Mouse (Mus musculus): ENCODE data around the gene Pnkd. TPM values are rescaled to one million over a fixed set of nuclear protein-coding genes. Genes with fewer than 3 reads are reported as not detected.
A peak's percentile ranks its signal among the peaks of the same experiment; 100 is the strongest.

The Pnkd gene
- polyA plus RNA-seq (2015; fragmentation: Nextera tagmentation; extraction: Ambion mirVana) = 104 and 119 TPM in 2 replicates

DNA sequence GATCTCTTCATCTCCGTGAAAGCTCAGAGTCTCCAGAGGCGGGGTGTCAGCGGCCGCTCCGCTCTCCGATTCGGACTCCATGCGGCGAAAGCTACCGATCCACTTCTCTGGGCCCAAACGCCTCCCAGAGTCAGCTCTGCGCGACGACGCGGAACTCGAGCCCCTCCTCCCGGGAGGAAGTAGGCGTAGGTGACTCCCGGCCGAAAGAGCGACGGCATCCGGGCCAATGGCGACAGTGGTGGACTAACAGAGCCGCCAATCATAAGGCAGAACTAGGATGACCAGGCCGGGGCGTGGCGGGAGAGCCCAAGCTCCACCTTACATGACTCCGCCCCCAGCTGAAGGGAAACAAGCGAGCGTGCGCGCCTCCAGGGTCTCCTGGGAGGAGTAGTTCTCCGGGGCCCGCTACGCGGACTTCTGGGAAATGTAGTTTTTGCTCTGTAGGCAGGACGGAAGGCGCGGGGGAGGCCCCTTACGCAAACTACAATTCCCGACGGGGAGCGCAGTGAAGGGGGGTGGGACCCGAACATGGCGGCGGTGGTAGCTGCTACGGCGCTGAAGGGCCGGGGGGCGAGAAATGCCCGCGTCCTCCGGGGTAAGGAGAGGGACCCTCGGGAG is at the start of gene Pnkd, which contains the start of gene Aamp:
Pnkd (plus strand) TSS at position 388 of the 618 bp plus-strand sequence.
Aamp (minus strand) TSS at position 196 of the 618 bp plus-strand sequence.
- under 1% methylated on average over 56 of the region's 56 CpGs for WGBS
- Histone ChIP-seq H3K4me2 (peak within 1 kb of the TSS; percentile 86), H3K9me3 (no peaks in the 10 kb centered on the region), H3K27me3 (no peaks in the 10 kb centered on the region), H3K36me3 (peaks cover 49% of the 10 kb centered on the region), H3K4me1 (replicated peaks) (peaks cover 40% of the 10 kb centered on the region), H3K9ac (peak within 1 kb of the TSS; percentile 87), H3K27ac (replicated peaks) (peak within 1 kb of the TSS; percentile 82), H3K4me3 (peak within 1 kb of the TSS; percentile 79)
- peak; percentile 98 for ATAC-seq (ENCODE audit: low read depth)

DNA sequence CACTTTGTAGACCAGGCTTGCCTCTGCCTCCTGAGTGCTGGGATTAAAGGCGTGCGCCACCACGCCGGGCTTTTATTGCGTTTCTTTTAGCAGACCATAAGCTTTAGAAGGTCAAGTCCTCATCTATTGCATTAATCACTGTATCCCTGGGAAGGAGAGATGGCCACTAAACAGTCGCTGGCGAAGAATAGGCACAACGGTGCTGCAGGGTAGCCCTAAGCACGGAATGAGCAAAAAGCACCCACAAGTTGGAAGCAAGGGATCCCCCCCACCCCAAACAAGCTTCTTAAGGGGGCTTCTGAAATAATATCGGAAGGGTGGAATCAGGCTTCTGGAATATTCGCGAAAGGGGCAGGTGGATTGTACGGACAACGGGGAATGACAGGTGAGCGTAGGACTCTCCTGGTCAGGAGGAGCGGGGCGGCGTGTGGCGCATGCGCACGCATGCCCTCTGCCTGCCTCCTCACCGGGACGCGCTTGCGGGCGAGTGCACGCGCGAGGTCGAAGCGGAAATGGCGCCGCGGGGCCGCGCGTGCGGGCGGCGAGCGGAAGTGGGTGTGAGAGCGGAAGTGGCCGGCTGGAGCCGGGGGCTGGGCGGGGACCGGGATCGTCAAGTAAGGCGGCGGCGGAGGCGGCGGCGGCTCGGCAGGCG is 48.7 kb upstream of the Pnkd start, which contains the start of gene Arpc2:
Arpc2 (plus strand) TSS at position 147 of the 652 bp plus-strand sequence.
- Histone ChIP-seq H3K9ac (peak within 1 kb of the TSS; percentile 95), H3K4me1 (replicated peaks) (peaks cover 40% of the 10 kb centered on the region), H3K36me3 (no peaks in the 10 kb centered on the region), H3K4me3 (peak within 1 kb of the TSS; percentile 100), H3K9me3 (no peaks in the 10 kb centered on the region), H3K27ac (replicated peaks) (peak within 1 kb of the TSS; percentile 92), H3K4me2 (peak within 1 kb of the TSS; percentile 96), H3K27me3 (no peaks in the 10 kb centered on the region)
- ATAC-seq (ENCODE audit: low read depth) = peak; percentile 94
- under 1% methylated on average over 46 of the region's 55 CpGs for WGBS

- Histone ChIP-seq H3K4me1 (replicated peaks) (peaks cover 42% of the 10 kb centered on the region), H3K9ac (peak overlapping the region; percentile 95), H3K36me3 (no peaks in the 10 kb centered on the region), H3K4me2 (peak overlapping the region; percentile 96), H3K4me3 (peak overlapping the region; percentile 100), H3K27me3 (no peaks in the 10 kb centered on the region), H3K9me3 (no peaks in the 10 kb centered on the region), H3K27ac (replicated peaks) (peak overlapping the region; percentile 92)
- 0% methylated on average over 46 of the region's 57 CpGs for WGBS
- ATAC-seq (ENCODE audit: low read depth) = peak; percentile 73
Measured at GRCm38 (mm10) chr1:74236590-74237317, 48.0 kb upstream of the Pnkd start.

DNA sequence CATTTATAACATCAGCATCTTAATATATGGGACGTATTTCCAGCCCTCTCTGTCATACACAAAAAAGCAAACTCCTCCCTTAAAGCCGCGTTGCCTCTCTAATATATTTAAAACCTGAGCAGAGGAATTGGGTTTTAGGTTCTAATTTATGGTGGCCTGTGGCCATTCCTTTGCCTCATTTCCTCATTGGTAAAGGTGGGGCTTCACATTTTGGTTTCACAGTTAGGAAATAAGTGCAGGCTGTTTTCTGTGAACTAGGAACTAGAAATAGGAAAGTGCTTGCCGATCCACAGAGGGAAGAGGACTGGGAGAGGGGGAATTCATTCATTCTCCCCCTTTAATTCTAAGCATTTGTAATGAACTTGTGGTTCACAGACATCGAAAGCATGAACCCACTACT is 47.1 kb upstream of the Pnkd start:
- Histone ChIP-seq H3K36me3 (no peaks in the 10 kb centered on the region), H3K9ac (peak overlapping the region; percentile 95), H3K27me3 (no peaks in the 10 kb centered on the region), H3K4me1 (replicated peaks) (peaks cover 42% of the 10 kb centered on the region), H3K4me3 (peak overlapping the region; percentile 100), H3K27ac (replicated peaks) (no peak overlapping the region), H3K4me2 (peak overlapping the region; percentile 96), H3K9me3 (no peaks in the 10 kb centered on the region)
- ATAC-seq (ENCODE audit: low read depth) = no peak
- 46% methylated on average over 5 of the region's 5 CpGs for whole genome bisulfite sequencing

DNA sequence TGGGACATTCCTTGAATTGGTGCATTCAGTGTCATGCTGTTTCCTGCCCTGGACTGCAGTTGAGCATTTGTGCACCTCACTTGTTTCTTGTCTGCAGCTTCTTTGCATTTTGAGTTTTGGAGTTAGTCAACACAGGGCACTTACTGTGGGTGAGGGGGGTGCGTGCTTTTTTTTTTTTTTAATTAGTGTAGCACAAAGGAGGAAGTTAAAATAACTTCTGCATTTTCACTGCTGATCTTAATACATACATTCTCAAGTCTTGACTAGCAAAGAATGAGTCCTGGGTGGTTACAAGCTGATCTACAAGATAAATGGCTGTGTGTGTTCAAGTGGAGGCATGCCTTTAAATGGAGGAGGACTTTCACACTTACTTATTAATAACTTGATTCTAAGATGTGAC is 46.6 kb upstream of the Pnkd start:
- Histone ChIP-seq H3K4me2 (peak overlapping the region; percentile 96), H3K27me3 (no peaks in the 10 kb centered on the region), H3K9me3 (no peaks in the 10 kb centered on the region), H3K4me1 (replicated peaks) (peaks cover 42% of the 10 kb centered on the region), H3K4me3 (peak overlapping the region; percentile 100), H3K36me3 (no peaks in the 10 kb centered on the region), H3K27ac (replicated peaks) (no peak overlapping the region), H3K9ac (peak overlapping the region; percentile 95)
- 66% methylated on average over 1 of the region's 1 CpGs for WGBS
- ATAC-seq (ENCODE audit: low read depth) = no peak

DNA sequence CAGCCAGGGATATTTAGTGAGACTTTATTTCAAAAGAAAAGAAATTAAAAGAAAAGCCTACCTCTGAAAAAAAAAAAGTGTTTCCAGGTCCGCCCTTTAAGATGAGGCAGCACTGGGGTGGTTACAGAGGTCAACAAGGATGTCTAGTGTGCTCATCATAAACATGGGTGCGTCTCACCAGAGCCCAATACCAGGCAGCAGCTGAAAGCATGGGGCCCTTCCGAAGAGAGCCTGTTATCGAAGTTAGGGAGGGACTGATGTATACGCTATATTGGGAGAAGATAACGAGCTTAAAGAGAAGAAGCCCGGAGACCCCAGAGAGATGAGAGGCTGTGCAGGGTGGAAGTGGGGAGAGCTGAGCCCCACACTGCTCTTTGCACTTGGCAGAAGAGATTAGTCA is 45.6 kb upstream of the Pnkd start:
- no peak overlapping the region for H3K4me3 ChIP-seq
- no peaks in the 10 kb centered on the region for H3K36me3 ChIP-seq
- H3K27ac ChIP-seq (replicated peaks) = no peak overlapping the region; the same call in 1 of the 2 replicates
- 81% methylated on average over 7 of the region's 7 CpGs for WGBS
- no peak for ATAC-seq (ENCODE audit: low read depth)
- H3K27me3 ChIP-seq = no peaks in the 10 kb centered on the region
- H3K4me1 ChIP-seq (replicated peaks) = peaks cover 42% of the 10 kb centered on the region
- H3K4me2 ChIP-seq = peak overlapping the region; percentile 96
- peak overlapping the region; percentile 50 for H3K9ac ChIP-seq
- H3K9me3 ChIP-seq = no peaks in the 10 kb centered on the region

GRCm38 (mm10) chr1:74239618-74240017 is 45.1 kb upstream of the Pnkd start:
- peaks cover 42% of the 10 kb centered on the region for H3K4me1 ChIP-seq (replicated peaks)
- no peaks in the 10 kb centered on the region for H3K9me3 ChIP-seq
- H3K27me3 ChIP-seq = no peaks in the 10 kb centered on the region
- H3K4me3 ChIP-seq = no peak overlapping the region
- no peaks in the 10 kb centered on the region for H3K36me3 ChIP-seq
- 57% methylated on average over 11 of the region's 11 CpGs for WGBS
- no peak overlapping the region; the same call in 1 of the 2 replicates for H3K27ac ChIP-seq (replicated peaks)
- peak overlapping the region; percentile 96 for H3K4me2 ChIP-seq
- no peak for ATAC-seq (ENCODE audit: low read depth)
- peak overlapping the region; percentile 50 for H3K9ac ChIP-seq

DNA sequence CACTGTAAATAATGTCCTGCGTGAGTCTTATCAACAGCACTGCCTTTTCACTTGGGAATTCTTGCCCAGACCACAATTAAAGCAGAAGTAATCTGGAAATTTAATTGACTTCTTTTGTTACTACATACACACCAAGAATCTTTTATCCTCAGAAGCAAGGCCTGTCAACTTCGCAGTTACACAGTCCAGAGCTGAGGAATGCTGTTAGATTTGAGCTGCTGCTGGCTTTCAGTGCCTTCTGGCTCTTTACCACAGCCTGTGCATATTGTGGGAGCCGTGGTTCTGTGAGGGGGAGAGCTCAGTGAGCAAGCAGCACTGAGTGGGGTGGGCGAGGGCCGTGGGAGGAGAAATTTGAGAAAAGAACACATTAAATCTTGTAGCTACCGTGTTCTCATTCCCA is 44.4 kb upstream of the Pnkd start:
- H3K27me3 ChIP-seq = no peaks in the 10 kb centered on the region
- H3K9me3 ChIP-seq = no peaks in the 10 kb centered on the region
- WGBS = 66% methylated on average over 6 of the region's 6 CpGs
- H3K27ac ChIP-seq (replicated peaks) = no peak overlapping the region; the same call in 1 of the 2 replicates
- no peaks in the 10 kb centered on the region for H3K36me3 ChIP-seq
- H3K4me2 ChIP-seq = no peak overlapping the region; the same call in 1 of the 2 replicates
- no peak for ATAC-seq (ENCODE audit: low read depth)
- H3K9ac ChIP-seq = peak overlapping the region; percentile 47; the same call in 1 of the 2 replicates
- H3K4me1 ChIP-seq (replicated peaks) = peaks cover 49% of the 10 kb centered on the region
- no peak overlapping the region for H3K4me3 ChIP-seq

- Histone ChIP-seq H3K4me2 (no peak overlapping the region), H3K27me3 (no peaks in the 10 kb centered on the region), H3K36me3 (no peaks in the 10 kb centered on the region), H3K27ac (replicated peaks) (no peak overlapping the region), H3K9ac (0 out of 2 replicates have a peak overlapping the region, but pooled peaks have one; percentile 47), H3K4me3 (no peak overlapping the region), H3K4me1 (replicated peaks) (peaks cover 50% of the 10 kb centered on the region), H3K9me3 (no peaks in the 10 kb centered on the region)
- WGBS = 79% methylated on average over 4 of the region's 4 CpGs
- ATAC-seq (ENCODE audit: low read depth) = no peak
Measured at GRCm38 (mm10) chr1:74240832-74241231, 43.9 kb upstream of the Pnkd start.

- H3K9me3 ChIP-seq = no peaks in the 10 kb centered on the region
- no peak for ATAC-seq (ENCODE audit: low read depth)
Measured at GRCm38 (mm10) chr1:74245525-74245924, 39.2 kb upstream of the Pnkd start.

GRCm38 (mm10) chr1:74248799-74249198 is 35.9 kb upstream of the Pnkd start:
- Histone ChIP-seq H3K4me2 (no peak overlapping the region), H3K36me3 (peaks cover 64% of the 10 kb centered on the region), H3K27ac (replicated peaks) (no peak overlapping the region), H3K9ac (no peak overlapping the region), H3K4me3 (no peak overlapping the region), H3K4me1 (replicated peaks) (peaks cover 8% of the 10 kb centered on the region; the same call in 1 of the 2 replicates), H3K9me3 (no peaks in the 10 kb centered on the region), H3K27me3 (no peaks in the 10 kb centered on the region)
- 80% methylated on average over 1 of the region's 1 CpGs for WGBS
- no peak for ATAC-seq (ENCODE audit: low read depth)

More at GRCm38 (mm10) chr1:74245525-74245924, 39.2 kb upstream of the Pnkd start:
- peaks cover 34% of the 10 kb centered on the region for H3K36me3 ChIP-seq
- H3K9ac ChIP-seq = no peak overlapping the region
- no peak overlapping the region for H3K4me2 ChIP-seq
- no peak overlapping the region for H3K27ac ChIP-seq (replicated peaks)
- H3K4me3 ChIP-seq = no peak overlapping the region
- H3K4me1 ChIP-seq (replicated peaks) = peaks cover 15% of the 10 kb centered on the region
- no peaks in the 10 kb centered on the region for H3K27me3 ChIP-seq
- WGBS = 87% methylated on average over 2 of the region's 2 CpGs
